Mouse (Mus musculus): Measurements from ENCODE around the gene Yy1.

Yy1 gene

GRCm38 (mm10) chr12:108857109-108857508, 64.3 kb downstream of the Yy1 start:
- no peak for DNase-seq (ENCODE audit: low spot score in 2 of 2)

GRCm38 (mm10) chr12:108857589-108858184, 64.9 kb downstream of the Yy1 start:
- peak in 1 of 2 experiments; percentile 22 for DNase-seq (ENCODE audit: low spot score in 2 of 2)

- no peak for DNase-seq (ENCODE audit: low spot score in 2 of 2)
These were observed 65.7 kb downstream of the Yy1 start for GRCm38 (mm10) chr12:108858486-108858885.

GRCm38 (mm10) chr12:108865007-108865494, 72.3 kb downstream of the Yy1 start:
- no peak for DNase-seq (ENCODE audit: low spot score in 2 of 2)

- DNase-seq (ENCODE audit: low spot score in 2 of 2), result no peak
These were observed 76.8 kb downstream of the Yy1 start for GRCm38 (mm10) chr12:108869575-108869974.

Measured in urinary bladder, adult 18-20 months (tissue).